Mouse (Mus musculus): ENCODE results near the gene Samd9l.
"Not testable (repeated sequence)": the region's sequence is repeated elsewhere in the genome, so short reads cannot be mapped to it uniquely, and the experiment has no call there.

Gene Samd9l

DNA sequence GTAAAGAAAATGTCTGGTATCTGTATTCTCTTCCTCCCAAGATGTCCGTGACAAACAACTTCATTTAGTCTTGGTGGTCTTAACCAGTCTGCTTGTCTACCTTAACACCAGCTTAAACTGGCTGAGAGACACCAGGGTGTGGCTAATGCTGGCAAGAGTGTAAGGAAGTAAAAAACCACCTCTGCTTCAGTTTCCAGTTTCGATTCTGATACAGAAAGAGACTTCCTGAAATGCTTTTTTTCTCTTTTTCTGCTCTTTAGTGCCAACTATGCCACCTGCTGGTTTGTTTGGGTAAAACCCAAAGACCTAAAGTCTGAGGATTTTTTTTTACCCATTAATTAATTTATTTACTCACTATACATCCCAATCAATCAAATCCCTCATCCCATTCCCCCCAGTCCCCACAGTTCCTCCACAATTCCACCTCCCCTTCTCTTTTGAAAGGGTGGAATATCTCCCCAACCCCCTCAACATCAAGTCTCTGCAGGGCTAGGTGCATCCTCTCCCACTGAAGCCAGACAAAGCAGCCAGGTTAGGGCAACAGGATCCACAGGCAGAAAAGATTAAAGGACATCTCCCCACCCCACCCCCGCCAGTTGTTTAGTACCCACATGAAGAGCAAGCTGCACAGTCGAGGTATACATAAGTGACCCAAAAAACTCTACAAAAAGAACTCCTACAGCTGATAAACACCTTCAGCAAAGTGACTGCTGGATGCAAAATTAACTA lies at the start of gene Samd9l:
Gene Samd9l (minus strand): TSS at position 233 of the 729 bp plus-strand sequence.
- peak; percentile 83 for DNase-seq

- DNase-seq = peak; percentile 64
These were observed 48.0 kb upstream of the Samd9l start for GRCm38 (mm10) chr6:3447404-3447803.

GRCm38 (mm10) chr6:3443905-3444304 lies 44.5 kb upstream of the Samd9l start:
- DNase-seq = no peak

DNA sequence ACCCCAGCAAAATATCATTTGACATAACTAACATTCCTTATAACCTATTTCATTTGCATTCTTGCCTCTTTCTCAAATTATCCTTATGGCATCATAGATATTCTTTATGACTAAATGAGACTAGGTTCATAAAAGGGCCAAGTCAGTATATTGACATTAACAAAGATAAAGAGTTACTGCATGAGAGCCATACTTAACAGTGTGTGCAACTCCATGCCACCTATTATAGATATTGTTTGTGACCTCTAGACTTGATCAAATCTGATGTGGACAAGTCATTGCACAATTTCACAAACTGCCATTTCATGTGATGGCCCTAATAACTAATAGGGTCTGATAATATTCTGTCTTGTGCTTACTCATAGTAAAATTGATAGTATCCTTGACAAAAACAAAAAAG lies 36.7 kb upstream of the Samd9l start:
- DNase-seq = no peak

- not testable (repeated sequence) for DNase-seq
These were observed 31.6 kb upstream of the Samd9l start for GRCm38 (mm10) chr6:3430976-3431375.

DNA sequence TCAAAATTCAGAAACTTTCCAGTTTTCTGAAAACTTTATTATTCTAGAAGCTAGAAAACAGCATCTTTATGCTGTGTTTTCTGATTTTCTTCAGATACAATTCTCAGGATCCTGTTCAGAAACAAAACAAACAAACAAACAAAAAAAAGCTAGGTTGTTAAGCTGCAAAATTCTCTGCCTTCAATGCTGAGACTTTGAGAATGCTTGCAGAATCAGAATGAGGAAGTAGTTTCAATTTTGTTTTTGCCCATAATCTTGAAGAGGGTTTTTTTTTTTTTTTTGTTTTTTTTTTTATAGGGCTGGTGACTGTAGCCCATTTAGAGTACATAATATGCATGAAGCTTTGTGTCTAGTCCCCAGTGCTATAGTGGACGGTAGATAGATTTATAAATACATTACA lies 27.7 kb upstream of the Samd9l start:
- no peak for DNase-seq

- DNase-seq = not testable (repeated sequence)
These were observed 26.0 kb upstream of the Samd9l start for GRCm38 (mm10) chr6:3425333-3425732.

- DNase-seq = not testable (repeated sequence)
These were observed 25.4 kb upstream of the Samd9l start for GRCm38 (mm10) chr6:3424613-3425277.

DNA sequence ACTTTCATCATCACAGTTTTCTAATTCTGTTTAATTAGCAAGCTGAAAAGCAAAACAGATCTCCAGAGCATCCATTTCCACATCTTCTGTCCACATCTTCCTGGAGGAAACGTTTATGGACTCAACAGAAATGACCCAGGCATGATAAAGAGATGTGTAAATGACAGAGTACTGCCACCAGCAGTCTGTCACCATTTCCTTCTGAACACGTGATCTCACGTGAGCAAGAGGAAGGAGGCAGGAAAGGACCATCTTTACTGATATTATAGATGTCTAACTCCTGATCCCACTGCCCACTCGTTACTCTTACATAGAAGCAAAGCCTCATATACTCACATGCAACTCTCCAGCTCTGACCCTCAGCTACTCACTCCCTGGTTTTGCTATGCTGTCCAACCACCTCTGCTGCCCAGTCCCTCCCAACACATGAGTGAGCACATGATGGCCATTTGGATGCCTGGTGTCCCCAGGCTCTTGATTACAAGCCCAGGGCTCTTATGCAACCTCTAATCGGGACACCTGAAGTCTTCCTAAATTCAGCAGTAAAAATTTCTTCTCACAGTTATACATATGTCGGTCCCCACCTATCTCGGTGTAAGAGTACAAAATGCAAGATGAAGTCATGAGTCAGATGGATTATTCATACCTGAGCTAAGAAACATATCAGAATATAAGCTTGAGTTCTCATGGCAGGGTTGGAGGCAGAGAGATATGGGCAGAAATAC lies 2.0 kb downstream of the Samd9l start:
- not testable (repeated sequence) for DNase-seq

- DNase-seq = not testable (repeated sequence)
These were observed 3.3 kb downstream of the Samd9l start for GRCm38 (mm10) chr6:3395921-3396611.

- DNase-seq = no peak
These were observed 9.4 kb downstream of the Samd9l start for GRCm38 (mm10) chr6:3389995-3390394.

- no peak for DNase-seq
These were observed 12.8 kb downstream of the Samd9l start for GRCm38 (mm10) chr6:3386565-3386964.

GRCm38 (mm10) chr6:3384816-3385215 lies 14.6 kb downstream of the Samd9l start:
- not testable (repeated sequence) for DNase-seq

DNA sequence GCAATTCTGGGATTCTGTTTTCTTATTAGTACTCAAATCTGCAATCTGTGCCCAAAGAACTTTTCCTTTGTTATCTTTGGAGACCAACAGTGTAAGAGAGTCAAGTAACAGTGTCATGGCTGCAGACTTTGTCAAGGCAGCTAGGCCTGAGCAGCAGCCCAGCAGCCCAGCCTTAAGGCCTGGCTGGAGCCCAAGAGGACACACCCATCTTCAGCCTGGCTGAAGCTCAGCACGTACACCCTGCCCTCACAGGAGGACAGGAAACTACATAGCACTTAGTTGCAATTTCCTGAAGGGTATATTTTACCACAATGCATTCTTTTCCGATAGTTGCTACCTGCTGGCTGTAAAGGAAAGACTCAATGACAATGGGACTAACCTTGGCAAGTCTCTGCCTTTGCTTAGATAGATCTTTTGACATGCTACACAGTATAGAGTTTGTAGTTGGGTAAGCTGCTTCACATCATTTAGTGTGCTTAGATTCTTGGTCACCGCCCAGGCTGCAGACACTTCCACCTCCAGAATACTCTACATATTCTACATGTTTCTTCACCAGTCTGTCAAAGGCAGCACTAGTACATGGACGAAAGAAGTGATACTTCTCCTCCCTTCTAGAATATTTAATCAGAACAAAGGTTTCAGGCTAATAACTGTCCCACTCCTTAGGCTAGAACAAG lies 15.1 kb downstream of the Samd9l start:
- DNase-seq = not testable (repeated sequence)

DNA sequence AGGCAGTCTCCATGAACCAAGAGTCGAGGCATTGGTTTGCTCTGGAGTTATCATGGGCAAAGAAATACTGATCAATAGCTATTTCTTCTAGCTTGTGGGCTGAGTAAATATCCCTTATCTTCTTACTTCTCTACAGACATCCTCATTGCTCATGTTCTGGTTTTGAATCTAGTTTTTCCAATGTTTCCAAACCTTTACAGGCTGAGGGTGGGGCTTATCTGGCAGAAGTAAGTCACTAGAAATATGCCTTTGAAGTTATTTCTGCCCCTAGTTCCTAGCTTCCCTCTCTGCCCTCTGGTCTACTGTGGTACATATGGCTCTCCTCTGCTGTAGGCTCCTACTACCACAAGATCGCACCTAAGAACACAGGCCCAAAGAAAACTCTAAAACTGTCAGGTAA lies 20.2 kb downstream of the Samd9l start:
- DNase-seq = no peak

DNA sequence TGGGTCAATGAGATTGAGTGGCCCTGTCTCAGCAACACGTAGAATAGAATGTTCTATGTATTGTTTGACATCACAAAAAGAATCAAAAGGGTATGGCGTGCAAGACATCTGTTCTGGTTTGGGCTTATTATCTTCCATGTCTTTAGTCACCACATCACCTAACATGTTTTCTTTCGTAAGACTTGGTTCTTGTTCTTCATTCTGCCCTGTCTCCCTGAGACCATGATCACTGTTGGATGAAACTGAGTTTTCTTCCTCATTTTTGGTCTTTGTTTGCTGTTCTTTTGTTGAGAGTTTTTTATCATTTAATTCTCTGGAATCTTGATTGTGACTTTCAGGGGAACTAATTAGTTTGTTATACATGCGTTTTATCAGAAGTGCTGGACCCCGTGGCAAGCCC lies 22.7 kb downstream of the Samd9l start:
- DNase-seq = no peak

DNA sequence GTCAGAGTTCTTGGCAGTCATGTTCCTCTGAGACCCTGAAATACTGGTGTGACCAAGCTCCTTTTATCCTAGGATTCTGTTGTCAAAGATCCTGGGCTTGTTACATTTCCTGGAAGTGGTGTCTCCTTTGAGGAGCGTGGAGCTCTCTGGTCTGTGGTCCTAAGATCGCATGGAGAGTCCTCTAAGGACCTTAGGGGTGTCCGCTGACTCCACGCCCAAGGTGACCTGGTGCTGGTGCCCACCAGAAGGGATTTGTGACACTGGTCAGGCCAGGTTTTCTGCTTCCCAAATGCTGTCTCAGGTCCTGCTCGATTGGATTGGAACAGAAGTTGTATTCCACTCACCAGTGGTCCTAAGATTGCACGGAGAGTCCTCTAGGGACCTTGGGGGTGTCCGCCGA lies 29.8 kb downstream of the Samd9l start:
- DNase-seq = no peak

GRCm38 (mm10) chr6:3365609-3366008 lies 33.8 kb downstream of the Samd9l start:
- DNase-seq = not testable (repeated sequence)

GRCm38 (mm10) chr6:3345924-3346597 lies 53.3 kb downstream of the Samd9l start:
- peak; percentile 48 for DNase-seq

DNA sequence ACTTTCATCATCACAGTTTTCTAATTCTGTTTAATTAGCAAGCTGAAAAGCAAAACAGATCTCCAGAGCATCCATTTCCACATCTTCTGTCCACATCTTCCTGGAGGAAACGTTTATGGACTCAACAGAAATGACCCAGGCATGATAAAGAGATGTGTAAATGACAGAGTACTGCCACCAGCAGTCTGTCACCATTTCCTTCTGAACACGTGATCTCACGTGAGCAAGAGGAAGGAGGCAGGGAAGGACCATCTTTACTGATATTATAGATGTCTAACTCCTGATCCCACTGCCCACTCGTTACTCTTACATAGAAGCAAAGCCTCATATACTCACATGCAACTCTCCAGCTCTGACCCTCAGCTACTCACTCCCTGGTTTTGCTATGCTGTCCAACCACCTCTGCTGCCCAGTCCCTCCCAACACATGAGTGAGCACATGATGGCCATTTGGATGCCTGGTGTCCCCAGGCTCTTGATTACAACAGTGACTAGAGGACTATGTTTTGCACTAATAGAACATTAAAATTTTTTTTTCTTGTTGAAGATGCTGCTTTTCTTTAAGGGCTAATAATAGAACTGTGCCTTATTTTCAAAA lies 54.2 kb downstream of the Samd9l start:
- not testable (repeated sequence) for DNase-seq

- DNase-seq = not testable (repeated sequence)
These were observed 55.6 kb downstream of the Samd9l start for GRCm38 (mm10) chr6:3343603-3344247.

Measured in thymus, postnatal 4 days (tissue).